Mouse (Mus musculus): ENCODE measurements around the gene Nmb.

Gene Nmb

DNA sequence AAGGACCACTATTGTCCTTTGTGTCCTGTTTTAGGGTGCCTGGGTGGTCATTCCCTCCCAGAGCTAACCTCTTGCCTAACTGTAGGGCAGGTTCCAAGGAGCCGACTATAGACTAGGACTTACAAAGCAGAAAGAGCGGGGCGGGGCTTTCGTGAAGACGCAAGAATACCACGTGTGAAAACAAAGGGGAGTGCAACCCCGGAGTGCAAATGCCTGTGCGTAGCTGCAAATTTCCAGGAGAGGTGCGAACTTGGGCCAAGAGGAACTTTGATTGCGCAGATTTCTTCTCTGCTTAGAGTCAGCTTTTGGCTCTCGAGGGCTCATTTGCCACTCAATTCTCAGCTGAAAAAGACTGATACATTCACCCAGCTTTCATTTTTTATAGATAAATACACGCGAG, 44.6 kb downstream of the Nmb start:
- peak; percentile 90 for DNase-seq (ENCODE audit: low spot score)

DNA sequence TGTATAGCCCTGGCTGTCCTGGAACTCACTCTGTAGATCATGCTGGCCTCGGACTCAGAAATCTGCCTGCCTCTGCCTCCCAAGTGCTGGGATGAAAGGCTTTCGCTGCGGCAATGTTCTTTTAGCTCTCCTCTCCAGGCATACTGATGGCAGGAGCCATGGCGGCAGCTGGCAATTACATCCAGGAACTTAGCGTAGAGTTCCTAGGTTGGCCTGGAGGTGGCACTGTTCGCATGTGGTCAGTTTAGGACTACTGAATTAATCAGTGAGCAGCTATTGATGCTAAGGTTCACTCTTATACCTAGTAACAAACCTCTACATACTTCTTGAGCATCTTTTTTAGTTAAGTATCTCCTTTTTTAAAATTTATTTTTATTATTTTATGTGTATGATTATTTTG, 47.7 kb downstream of the Nmb start:
- DNase-seq (ENCODE audit: low spot score), result peak; percentile 87

DNA sequence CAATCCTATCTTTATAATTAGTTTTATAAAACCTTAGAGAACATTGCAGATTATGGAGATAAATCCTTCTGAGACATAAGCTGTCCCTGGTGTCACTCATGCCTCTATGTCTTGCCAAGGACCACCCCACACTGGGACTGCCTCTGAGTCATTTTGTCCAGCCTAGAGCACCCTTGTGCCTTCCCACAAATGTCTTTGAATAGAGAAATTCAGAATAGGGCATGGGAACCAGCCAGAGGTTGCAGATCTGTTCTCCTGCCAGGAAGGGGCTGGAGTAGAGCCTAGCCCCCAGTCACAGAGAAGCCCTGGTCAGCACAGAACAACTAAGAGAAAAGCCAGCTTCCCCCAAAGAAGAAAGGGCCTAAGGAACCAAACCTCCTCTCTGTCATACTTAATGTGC, 49.6 kb downstream of the Nmb start:
- no peak for DNase-seq (ENCODE audit: low spot score)

DNA sequence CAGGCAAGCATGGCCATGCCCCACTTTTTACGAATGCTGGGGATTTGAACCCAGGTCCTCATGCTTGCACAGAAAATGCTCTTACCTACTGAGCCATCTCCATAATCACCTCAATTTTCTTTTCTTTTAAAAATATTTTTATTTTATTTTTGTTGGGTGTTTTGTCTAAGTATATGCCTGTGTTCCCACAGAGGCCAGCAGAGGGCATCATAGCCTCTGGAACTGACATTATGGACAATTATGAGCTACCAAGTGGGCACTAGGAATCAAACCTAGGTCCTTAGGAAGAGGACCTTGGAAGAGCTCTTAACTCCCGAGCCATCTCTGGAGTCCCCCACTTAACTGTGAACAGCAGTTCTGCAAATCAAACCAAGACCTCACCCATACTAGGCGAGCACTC, 51.7 kb downstream of the Nmb start:
- DNase-seq (ENCODE audit: low spot score), result no peak
